Mouse (Mus musculus): Measurements from ENCODE around the gene Topaz1. TPM values are rescaled to one million over a fixed set of nuclear protein-coding genes. Genes with fewer than 3 reads are reported as not detected.
"Not testable (repeated sequence)": the region's sequence is repeated elsewhere in the genome, so short reads cannot be mapped to it uniquely, and the experiment has no call there.

Topaz1 gene
- polyA plus RNA-seq, 1 experiment from 2014 or later = not detected

- not testable (repeated sequence) for H3K9ac ChIP-seq (ENCODE audit: low read depth, low read length); H3K27me3 ChIP-seq (ENCODE audit: control insufficient read depth, insufficient read depth, low read depth, low read length); H3K4me3 ChIP-seq (ENCODE audit: low read depth, low read length); H3K4me2 ChIP-seq (ENCODE audit: low read length); H3K4me1 ChIP-seq (ENCODE audit: control insufficient read depth, insufficient read depth, low read length); H3K27ac ChIP-seq (ENCODE audit: low read length); ATAC-seq; H3K9me3 ChIP-seq (replicated peaks; ENCODE audit: control insufficient read depth, low read length, poor library complexity, severe bottlenecking)
- peaks cover 35% of the 10 kb centered on the region for H3K36me3 ChIP-seq (ENCODE audit: control insufficient read depth, insufficient read depth, low read length)
- WGBS = 94% methylated on average over 6 of the region's 8 CpGs
These were observed 100.7 kb downstream of the Topaz1 start for GRCm38 (mm10) chr9:122847811-122848311.

Other genes starting within 250 kb of the Topaz1 start
- gene Tcaim, start 58.2 kb downstream of the Topaz1 start, polyA plus RNA-seq (2015; fragmentation: Nextera tagmentation; extraction: Ambion mirVana) = 9.3 and 9.9 TPM in 2 replicates
- 0.63 TPM in 1 of 2 replicates, not detected in the other for gene Gm35549, start 96.7 kb downstream of the Topaz1 start, polyA plus RNA-seq (2015; fragmentation: Nextera tagmentation; extraction: Ambion mirVana)
- gene Zfp445, start 118.7 kb downstream of the Topaz1 start, polyA plus RNA-seq (2015; fragmentation: Nextera tagmentation; extraction: Ambion mirVana) = 121 and 131 TPM in 2 replicates
- 4.7 and 4.9 TPM in 2 replicates for gene Zkscan7, start 138.3 kb downstream of the Topaz1 start, polyA plus RNA-seq (2015; fragmentation: Nextera tagmentation; extraction: Ambion mirVana)
- 16.8 and 19.7 TPM in 2 replicates for gene Zfp105, start 175.7 kb downstream of the Topaz1 start, polyA plus RNA-seq (2015; fragmentation: Nextera tagmentation; extraction: Ambion mirVana)
- gene 1110059G10Rik, start 203.7 kb downstream of the Topaz1 start, polyA plus RNA-seq (2015; fragmentation: Nextera tagmentation; extraction: Ambion mirVana) = 26.8 and 31.9 TPM in 2 replicates
- 5.5 and 9.0 TPM in 2 replicates for gene Kif15, start 203.7 kb downstream of the Topaz1 start, polyA plus RNA-seq (2015; fragmentation: Nextera tagmentation; extraction: Ambion mirVana)